Mouse (Mus musculus): ENCODE measurements around the gene Olfr214. TPM values are rescaled to one million over a fixed set of nuclear protein-coding genes. Genes with fewer than 3 reads are reported as not detected.
"Not testable (repeated sequence)": the region's sequence is repeated elsewhere in the genome, so short reads cannot be mapped to it uniquely, and the experiment has no call there.

The Olfr214 gene
- polyA plus RNA-seq (2016; fragmentation: Nextera tagmentation; extraction: Ambion mirVana): not detected in 2 replicates

DNA sequence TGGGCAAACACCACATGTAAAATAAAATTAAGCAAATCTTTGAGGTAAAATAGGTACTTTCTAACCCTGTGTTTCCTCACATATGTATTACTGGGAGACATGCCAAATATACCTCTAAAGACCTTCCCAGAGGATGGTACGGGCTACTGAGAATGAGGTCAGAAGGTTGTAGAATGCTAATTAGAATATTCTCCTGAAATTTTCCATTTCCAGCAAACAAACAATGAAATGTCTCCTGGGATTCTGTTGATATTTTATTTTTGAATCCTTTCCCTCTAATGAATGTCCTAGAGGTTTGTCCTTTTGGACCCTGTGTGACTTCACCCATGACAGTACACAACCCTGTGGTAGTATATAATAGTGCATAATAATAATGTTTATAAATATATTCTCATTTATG is at the start of gene Olfr214:
Olfr214 (plus strand) TSS at position 301 of the 400 bp plus-strand sequence.
- no peak within 1 kb of the TSS for H3K4me3 ChIP-seq
- H3K36me3 ChIP-seq: no peaks in the 10 kb centered on the region
- H3K27ac ChIP-seq: no peak within 1 kb of the TSS
- ATAC-seq (ENCODE audit: low FRiP score, low read depth): no peak
- H3K9ac ChIP-seq: no peak within 1 kb of the TSS
- no peaks in the 10 kb centered on the region for H3K9me3 ChIP-seq
- no peak within 1 kb of the TSS for H3K4me2 ChIP-seq (replicated peaks)
- no peaks in the 10 kb centered on the region for H3K4me1 ChIP-seq
- 87% methylated on average over 1 of the region's 1 CpGs for WGBS
- no peaks in the 10 kb centered on the region; the same call in 1 of the 2 replicates for H3K27me3 ChIP-seq (replicated peaks)

DNA sequence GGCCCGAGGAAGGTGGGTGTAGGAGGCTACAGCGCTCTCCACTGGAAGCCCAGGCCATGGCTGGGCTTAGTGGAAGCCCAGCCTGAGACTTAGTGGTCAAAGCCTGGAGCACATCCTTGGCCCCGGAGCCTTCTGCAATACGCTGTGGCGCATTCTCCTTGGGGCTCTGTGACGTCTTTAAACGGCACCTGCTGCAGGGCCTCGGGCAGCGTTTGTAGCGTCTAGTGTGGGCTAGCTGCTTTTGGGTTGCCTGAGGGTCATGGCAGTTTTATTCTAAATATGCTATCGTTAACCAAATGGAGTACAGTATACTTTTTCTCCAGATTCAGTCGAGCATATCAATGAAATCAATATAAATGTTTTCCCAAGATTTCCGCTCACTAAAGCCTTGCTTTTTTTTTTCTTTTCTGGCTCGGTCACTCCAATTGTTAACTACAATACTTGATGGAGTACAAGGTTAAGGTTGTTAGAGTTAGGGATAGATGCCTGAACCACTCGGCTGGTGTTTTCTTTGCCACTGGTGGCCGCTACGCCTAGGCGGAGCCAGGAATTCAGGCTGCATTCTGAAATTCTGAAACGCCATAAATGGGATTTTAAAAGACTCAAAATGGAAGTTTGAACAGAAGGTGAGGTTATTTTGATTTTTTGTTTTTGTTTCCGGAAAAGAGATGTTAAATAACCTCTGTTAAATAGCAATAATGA is 47.6 kb upstream of the Olfr214 start, which contains the start of gene Olfr212:
Olfr212 (plus strand) TSS at position 215 of the 702 bp plus-strand sequence.
- 93% methylated on average over 20 of the region's 20 CpGs for WGBS
- H3K9ac ChIP-seq; ATAC-seq (ENCODE audit: low FRiP score, low read depth); H3K4me1 ChIP-seq; H3K36me3 ChIP-seq; H3K4me2 ChIP-seq (replicated peaks); H3K4me3 ChIP-seq; H3K27me3 ChIP-seq (replicated peaks); H3K27ac ChIP-seq: not testable (repeated sequence)
- H3K9me3 ChIP-seq: peaks cover 19% of the 10 kb centered on the region

DNA sequence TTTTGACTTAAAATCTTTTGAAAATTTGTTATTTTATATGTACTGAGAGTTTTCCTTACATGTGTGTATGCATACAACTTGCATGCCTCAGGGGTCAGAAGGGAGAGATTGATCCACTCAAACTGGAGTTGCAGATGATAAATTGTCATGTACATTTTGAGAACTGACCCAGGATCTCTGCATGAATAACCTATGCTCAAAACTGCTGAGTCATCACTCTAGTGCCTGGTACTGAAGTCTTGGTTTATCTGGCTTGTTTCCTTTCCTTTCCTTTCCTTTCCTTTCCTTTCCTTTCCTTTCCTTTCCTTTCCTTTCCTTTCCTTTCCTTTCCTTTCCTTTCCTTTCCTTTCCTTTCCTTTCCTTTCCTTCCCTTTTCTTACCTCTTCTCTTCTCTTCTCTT is 39.2 kb upstream of the Olfr214 start:
- Histone ChIP-seq H3K4me2 (replicated peaks) (no peak overlapping the region), H3K27ac (no peak overlapping the region), H3K27me3 (replicated peaks) (no peaks in the 10 kb centered on the region), H3K36me3 (no peaks in the 10 kb centered on the region), H3K4me3 (no peak overlapping the region), H3K9ac (no peak overlapping the region), H3K4me1 (no peaks in the 10 kb centered on the region), H3K9me3 (no peaks in the 10 kb centered on the region)
- ATAC-seq (ENCODE audit: low FRiP score, low read depth): no peak

DNA sequence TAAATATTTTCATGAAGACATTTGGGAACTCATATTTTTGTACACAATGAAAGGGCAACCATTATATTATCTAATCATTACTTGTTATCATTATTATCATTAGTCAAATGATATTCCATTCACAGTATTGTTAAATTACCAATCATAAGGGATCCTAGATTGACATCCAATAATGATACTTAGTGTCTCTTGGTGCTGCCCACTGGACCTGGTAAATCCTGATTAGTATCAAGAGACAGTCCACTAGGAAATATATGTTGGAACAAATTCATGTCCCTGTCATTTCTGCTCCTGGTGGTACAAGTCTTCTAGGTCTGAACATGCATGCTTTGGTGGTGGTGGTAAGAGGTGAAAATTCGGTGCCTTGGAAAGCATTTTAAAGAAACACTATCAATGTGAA is 15.9 kb upstream of the Olfr214 start, which contains the start of gene Olfr213:
Olfr213 (plus strand) TSS at position 301 of the 400 bp plus-strand sequence.
- no peak for ATAC-seq (ENCODE audit: low FRiP score, low read depth)
- H3K9me3 ChIP-seq: no peaks in the 10 kb centered on the region
- no peaks in the 10 kb centered on the region for H3K4me1 ChIP-seq
- H3K4me2 ChIP-seq (replicated peaks): no peak within 1 kb of the TSS
- WGBS: 84% methylated on average over 1 of the region's 1 CpGs
- H3K4me3 ChIP-seq: no peak within 1 kb of the TSS
- no peaks in the 10 kb centered on the region for H3K27me3 ChIP-seq (replicated peaks)
- H3K27ac ChIP-seq: no peak within 1 kb of the TSS
- no peak within 1 kb of the TSS for H3K9ac ChIP-seq
- no peaks in the 10 kb centered on the region for H3K36me3 ChIP-seq

DNA sequence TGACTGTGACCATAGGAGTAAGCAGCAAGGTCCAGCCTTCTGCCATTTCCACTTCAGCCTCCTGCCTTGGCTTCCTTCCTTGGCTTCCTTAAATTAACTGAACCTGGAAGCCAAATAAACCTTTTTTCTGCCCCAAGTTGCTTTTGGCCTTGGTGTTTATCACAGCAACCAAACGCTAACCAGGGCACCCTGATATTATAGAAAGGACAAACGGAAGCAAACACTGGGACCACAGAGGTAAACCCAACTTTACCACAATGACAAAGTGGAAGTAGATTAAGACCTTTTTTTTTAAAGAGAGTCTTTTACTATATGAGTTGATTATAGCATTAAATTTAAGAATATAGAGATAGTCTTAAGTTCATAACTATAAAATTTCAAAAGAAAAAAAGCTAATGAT is 11.5 kb upstream of the Olfr214 start:
- H3K36me3 ChIP-seq: no peaks in the 10 kb centered on the region
- no peak overlapping the region for H3K4me3 ChIP-seq
- no peaks in the 10 kb centered on the region for H3K4me1 ChIP-seq
- ATAC-seq (ENCODE audit: low FRiP score, low read depth): no peak
- no peaks in the 10 kb centered on the region for H3K9me3 ChIP-seq
- no peak overlapping the region for H3K27ac ChIP-seq
- H3K9ac ChIP-seq: no peak overlapping the region
- H3K27me3 ChIP-seq (replicated peaks): no peaks in the 10 kb centered on the region
- no peak overlapping the region for H3K4me2 ChIP-seq (replicated peaks)
- 88% methylated on average over 2 of the region's 2 CpGs for WGBS

DNA sequence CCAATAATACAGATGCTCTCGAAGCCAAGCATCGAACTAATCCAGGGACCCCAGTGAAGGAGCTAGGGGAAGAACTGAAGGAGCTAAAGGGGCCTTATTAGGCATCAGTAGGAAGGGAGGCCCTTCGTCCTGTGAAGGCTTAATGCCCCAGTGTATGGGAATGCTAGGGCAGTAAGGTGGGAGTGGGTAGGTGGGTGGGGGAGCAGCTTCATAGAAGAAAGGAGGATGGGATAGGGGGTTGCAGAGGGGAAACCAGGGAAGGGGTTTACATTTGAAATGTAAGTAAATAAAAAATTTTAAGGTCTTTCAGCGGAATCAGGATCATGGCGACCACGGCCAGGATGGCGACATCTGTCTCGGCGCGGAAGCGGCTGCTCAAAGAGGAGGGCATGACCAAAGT is 3.2 kb upstream of the Olfr214 start, which contains the start of gene Gm5580:
Gm5580 (plus strand) TSS at position 301 of the 400 bp plus-strand sequence.
- H3K4me2 ChIP-seq (replicated peaks); H3K27ac ChIP-seq; H3K9me3 ChIP-seq; H3K4me3 ChIP-seq; ATAC-seq (ENCODE audit: low FRiP score, low read depth); H3K36me3 ChIP-seq; H3K9ac ChIP-seq; H3K27me3 ChIP-seq (replicated peaks); H3K4me1 ChIP-seq: not testable (repeated sequence)
- WGBS: 96% methylated on average over 11 of the region's 11 CpGs

DNA sequence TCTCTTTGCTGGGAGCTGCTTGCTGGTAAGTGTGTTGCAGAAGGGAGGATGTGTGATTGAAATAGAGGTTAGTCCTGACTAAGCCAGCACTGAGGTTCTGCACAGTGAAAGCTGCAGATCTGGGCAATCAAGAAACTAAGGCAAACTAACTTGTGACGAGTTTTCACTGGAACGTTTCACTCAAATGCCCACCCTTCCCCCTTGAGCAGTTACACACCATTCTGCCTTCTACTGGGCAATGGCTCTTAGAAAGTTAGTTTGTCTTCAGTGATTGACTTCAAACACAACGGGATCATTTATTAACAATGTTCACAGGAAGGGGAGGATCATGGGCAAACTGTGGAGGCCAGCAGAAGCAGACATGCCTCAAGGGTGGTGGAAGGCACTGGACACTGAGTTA is 917 bp downstream of the Olfr214 start:
- H3K4me2 ChIP-seq (replicated peaks): no peak overlapping the region
- WGBS: 71% methylated on average over 3 of the region's 3 CpGs
- no peak for ATAC-seq (ENCODE audit: low FRiP score, low read depth)
- H3K9me3 ChIP-seq: no peaks in the 10 kb centered on the region
- no peak overlapping the region for H3K9ac ChIP-seq
- no peak overlapping the region for H3K27ac ChIP-seq
- no peak overlapping the region for H3K4me3 ChIP-seq
- no peaks in the 10 kb centered on the region for H3K4me1 ChIP-seq
- H3K36me3 ChIP-seq: no peaks in the 10 kb centered on the region
- H3K27me3 ChIP-seq (replicated peaks): no peaks in the 10 kb centered on the region; the same call in 1 of the 2 replicates

DNA sequence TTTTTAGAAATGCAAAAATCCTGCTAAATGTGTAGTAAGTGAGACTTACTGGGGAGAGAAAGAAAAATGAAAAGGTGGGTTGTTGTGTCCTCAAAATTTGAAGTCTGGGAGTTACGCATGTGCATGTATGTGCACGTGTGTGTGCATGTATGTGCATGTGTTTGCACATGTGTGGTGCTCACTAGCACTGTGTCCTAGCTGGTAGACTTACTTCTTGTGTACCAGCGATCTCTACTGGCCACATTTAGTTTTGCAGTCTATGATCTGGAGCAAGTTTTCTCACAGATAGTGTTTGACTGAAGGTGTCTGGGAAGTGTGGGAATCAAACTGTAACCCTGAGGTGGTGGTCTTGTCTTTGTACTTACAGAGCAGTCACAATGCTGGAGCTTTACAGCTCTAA is 15.8 kb downstream of the Olfr214 start:
- no peak overlapping the region for H3K4me3 ChIP-seq
- H3K27me3 ChIP-seq (replicated peaks): no peaks in the 10 kb centered on the region
- no peak overlapping the region for H3K27ac ChIP-seq
- no peak overlapping the region for H3K4me2 ChIP-seq (replicated peaks)
- no peak overlapping the region for H3K9ac ChIP-seq
- 0 out of 2 replicates have a peak, but pooled peaks have one; percentile 29 for ATAC-seq (ENCODE audit: low FRiP score, low read depth)
- no peaks in the 10 kb centered on the region for H3K36me3 ChIP-seq
- 34% methylated on average over 3 of the region's 3 CpGs for WGBS
- H3K4me1 ChIP-seq: no peaks in the 10 kb centered on the region
- H3K9me3 ChIP-seq: no peaks in the 10 kb centered on the region

DNA sequence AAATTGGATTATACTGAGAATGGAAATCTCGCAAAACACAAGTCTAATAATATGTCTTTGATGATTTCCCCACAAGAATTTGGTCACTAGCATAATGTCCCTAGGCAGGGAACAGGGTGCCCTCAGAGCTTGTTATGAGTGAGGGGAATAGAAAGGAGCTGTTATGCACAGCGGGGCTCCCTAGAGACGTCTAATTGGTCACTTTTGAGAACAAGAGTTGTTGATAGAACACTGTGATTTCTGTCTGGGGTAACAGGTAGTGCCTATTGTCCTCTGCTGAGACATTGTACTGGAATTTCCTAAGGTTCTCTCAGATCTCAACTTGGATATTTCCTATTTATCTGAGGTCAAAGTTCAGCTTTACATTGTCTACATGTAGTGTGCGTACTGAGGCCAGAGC is 30.1 kb downstream of the Olfr214 start, which contains the start of gene Olfr215:
Olfr215 (minus strand) TSS at position 101 of the 400 bp plus-strand sequence.
- Histone ChIP-seq H3K9ac (no peak within 1 kb of the TSS), H3K4me2 (replicated peaks) (no peak within 1 kb of the TSS), H3K27me3 (replicated peaks) (no peaks in the 10 kb centered on the region), H3K4me1 (no peaks in the 10 kb centered on the region), H3K9me3 (no peaks in the 10 kb centered on the region), H3K27ac (no peak within 1 kb of the TSS), H3K4me3 (no peak within 1 kb of the TSS), H3K36me3 (no peaks in the 10 kb centered on the region)
- WGBS: 67% methylated on average over 4 of the region's 4 CpGs
- ATAC-seq (ENCODE audit: low FRiP score, low read depth): no peak

DNA sequence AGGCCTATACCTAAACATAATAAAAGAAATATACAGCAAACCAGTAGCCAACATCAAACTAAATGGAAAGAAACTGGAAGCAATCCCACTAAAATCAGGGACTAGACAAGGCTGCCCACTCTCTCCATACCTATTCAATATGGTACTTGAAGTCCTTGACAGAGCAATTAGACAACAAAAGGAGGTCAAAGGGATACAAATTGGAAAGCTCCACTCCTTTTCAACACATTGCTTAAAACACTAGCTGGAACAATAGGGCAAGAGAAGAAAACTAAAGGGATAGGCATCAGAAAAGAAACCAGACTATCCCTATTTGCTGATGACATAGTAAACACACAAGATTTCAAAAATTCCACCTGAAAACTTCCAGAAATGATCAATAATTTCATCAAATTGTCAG is 46.9 kb downstream of the Olfr214 start:
- not testable (repeated sequence) for H3K27me3 ChIP-seq (replicated peaks)

DNA sequence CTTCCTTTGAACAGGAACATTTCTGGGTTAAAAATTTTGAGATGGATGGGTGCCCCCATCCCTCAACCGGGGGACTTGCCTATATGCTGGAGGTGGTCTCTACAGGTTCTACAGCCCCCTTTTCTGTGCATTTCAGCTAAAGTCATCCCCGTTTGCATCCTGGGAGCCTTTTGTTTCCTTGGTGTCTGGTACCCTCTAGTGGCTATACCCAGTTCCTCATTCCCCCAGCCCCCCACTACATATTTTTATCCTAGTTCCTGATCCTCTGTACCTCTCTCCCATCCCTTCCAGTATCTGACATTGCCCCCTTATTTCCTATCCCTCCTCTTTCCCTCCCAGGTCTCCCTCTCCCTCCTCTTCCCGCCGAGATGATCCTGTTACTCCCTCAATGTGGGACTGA is 53.2 kb downstream of the Olfr214 start:
- no peaks in the 10 kb centered on the region for H3K9me3 ChIP-seq
- 50% methylated on average over 4 of the region's 4 CpGs for WGBS
- no peak overlapping the region for H3K27ac ChIP-seq
- ATAC-seq (ENCODE audit: low FRiP score, low read depth): no peak
- no peaks in the 10 kb centered on the region for H3K4me1 ChIP-seq
- H3K4me2 ChIP-seq (replicated peaks): no peak overlapping the region
- H3K27me3 ChIP-seq (replicated peaks): no peaks in the 10 kb centered on the region
- no peak overlapping the region for H3K9ac ChIP-seq
- H3K36me3 ChIP-seq: no peaks in the 10 kb centered on the region
- H3K4me3 ChIP-seq: no peak overlapping the region

More for the DNA sequence above, 46.9 kb downstream of the Olfr214 start:
- not testable (repeated sequence) for H3K27ac ChIP-seq; H3K36me3 ChIP-seq; H3K9me3 ChIP-seq; H3K4me2 ChIP-seq (replicated peaks); ATAC-seq (ENCODE audit: low FRiP score, low read depth); H3K9ac ChIP-seq; H3K4me3 ChIP-seq; H3K4me1 ChIP-seq

All from neural tube, embryonic 12.5 days (tissue).